Mouse (Mus musculus): Measurements from ENCODE around the gene Cntfr.
"Not testable (repeated sequence)": the region's sequence is repeated elsewhere in the genome, so short reads cannot be mapped to it uniquely, and the experiment has no call there.

DNA sequence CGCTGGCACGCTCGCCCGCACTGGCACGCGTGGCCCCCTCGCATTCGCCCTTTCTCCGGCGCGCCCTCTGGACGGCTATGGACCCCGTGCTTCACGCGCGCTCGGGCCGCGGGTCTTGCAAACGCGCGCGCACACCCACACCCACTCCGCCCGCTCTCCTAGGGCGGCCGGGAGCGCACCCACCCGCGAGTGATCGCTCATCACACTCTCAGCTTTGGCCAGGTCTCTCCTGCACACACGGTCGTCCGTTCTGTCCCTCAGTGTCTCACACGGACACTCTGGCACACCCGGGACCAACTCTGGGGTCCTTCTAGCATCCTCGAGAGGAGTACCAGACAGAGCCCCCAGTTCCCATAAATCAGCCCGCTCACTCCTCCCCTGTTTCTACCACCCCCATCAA is 1.1 kb downstream of the Cntfr start:
- not testable (repeated sequence) for TF ChIP-seq ZNF384 (IDR thresholded peaks at IDR 0.05; ENCODE audit: low read depth, low read length); ZC3H11A (IDR thresholded peaks at IDR 0.05; ENCODE audit: borderline replicate concordance, low read depth, low read length); MAFK (IDR thresholded peaks at IDR 0.05; ENCODE audit: insufficient read depth, low read depth, low read length)
